Mouse (Mus musculus) small intestine, adult 2 months (tissue): ENCODE measurements around the gene Asb11.

Source experiments
- CTCF ChIP-seq: fragments of 200-500 bp; IDR thresholded peaks from 2 replicates; pipeline ENCODE4 v1.5.1; 2012; ENCODE audit warnings: low read depth, mild to moderate bottlenecking, control low read depth, inconsistent platforms, low read length, moderate library complexity, mixed read lengths; ENCODE audit not compliant: insufficient replicate concordance, insufficient read length; ENCODE audit errors: extremely low read depth
- POLR2A ChIP-seq: fragments of 200-500 bp; IDR thresholded peaks from 2 replicates; pipeline ENCODE4 v1.6.1; 2012; ENCODE audit warnings: low read depth, mild to moderate bottlenecking, control low read depth, inconsistent platforms, low read length, moderate library complexity

- TF ChIP-seq CTCF (no peak), POLR2A (no peak)
Observed at GRCm38 (mm10) chrX:164447682-164448071, 10.9 kb downstream of the Asb11 start.
